Mouse (Mus musculus): Measurements from ENCODE around the gene Lmod2. TPM values are rescaled to one million over a fixed set of nuclear protein-coding genes. Genes with fewer than 3 reads are reported as not detected.

Gene Lmod2
- total and polyA plus RNA-seq, 3 experiments: 0.11 TPM; not detected in 2

DNA sequence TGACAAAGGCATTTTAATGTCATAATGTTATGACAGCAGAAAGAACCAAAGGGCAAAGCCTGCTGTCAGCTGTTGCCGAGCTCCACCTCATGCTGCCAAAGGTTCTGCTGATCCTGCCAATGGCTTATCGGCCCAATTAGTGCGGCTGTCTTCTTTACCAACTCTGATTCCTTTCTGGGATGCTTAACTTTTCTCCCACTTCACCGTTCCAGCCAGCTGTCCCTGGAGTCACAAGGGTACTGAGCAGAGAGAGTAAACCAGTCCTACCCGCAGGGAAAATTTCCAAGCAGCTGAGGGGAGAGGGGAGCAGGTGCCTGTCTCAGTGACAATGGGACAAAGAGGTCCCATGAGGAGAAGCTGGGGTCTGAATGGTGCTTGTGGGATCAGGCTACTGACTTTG is 2.1 kb downstream of the Lmod2 start:
- Histone ChIP-seq H3K36me3 (replicated peaks) (no peaks in the 10 kb centered on the region), H3K27me3 (ENCODE audit: insufficient read depth, low read length) (peaks cover 13% of the 10 kb centered on the region), H3K4me1 (ENCODE audit: insufficient read depth, low read depth, low read length) (no peaks in the 10 kb centered on the region), H3K9me3 (replicated peaks) (no peaks in the 10 kb centered on the region), H3K4me3 (ENCODE audit: low read depth, low read length) (no peak overlapping the region)
- TF ChIP-seq GATA1 (IDR thresholded peaks at IDR 0.05; ENCODE audit: borderline replicate concordance, low read length) (no peak), CTCF (IDR thresholded peaks at IDR 0.05; ENCODE audit: low read depth, low read length) (no peak), GATA2 (IDR thresholded peaks at IDR 0.05; ENCODE audit: borderline replicate concordance, low read depth, low read length) (no peak), POLR2AphosphoS5 (IDR thresholded peaks at IDR 0.05; ENCODE audit: insufficient replicate concordance, low read depth, low read length) (no peak), TAL1 (conservative IDR thresholded peaks at IDR 0.05; ENCODE audit: low read depth, low read length) (no peak)
- ATAC-seq (ENCODE audit: extremely low read depth, insufficient number of reproducible peaks, low FRiP score, poor library complexity, severe bottlenecking) (no peak), DNase-seq (ENCODE audit: low spot score) (no peak)

DNA sequence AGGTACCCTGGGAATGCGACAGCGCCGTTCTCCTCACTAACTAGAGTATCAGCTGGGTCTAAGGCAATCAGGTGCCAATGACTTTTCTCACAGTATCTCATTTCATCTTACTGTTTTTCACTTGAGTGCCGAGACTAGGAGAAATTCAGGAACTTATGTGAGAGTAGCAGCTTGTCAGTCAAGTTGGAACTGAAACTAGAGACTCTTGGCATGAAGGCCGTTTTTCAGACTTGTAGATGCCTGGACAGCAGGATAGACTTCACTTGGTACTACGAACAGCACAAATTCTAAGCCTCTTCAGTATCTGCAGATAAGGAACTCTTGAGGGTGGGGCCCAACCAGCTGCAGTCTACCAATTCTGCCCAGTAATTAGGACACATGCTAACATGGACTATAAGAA is 2.6 kb downstream of the Lmod2 start:
- no peak overlapping the region for H3K4me3 ChIP-seq (ENCODE audit: low read depth, low read length)
- no peaks in the 10 kb centered on the region for H3K36me3 ChIP-seq (replicated peaks)
- ATAC-seq (ENCODE audit: extremely low read depth, insufficient number of reproducible peaks, low FRiP score, poor library complexity, severe bottlenecking) (no peak), DNase-seq (ENCODE audit: low spot score) (no peak)
- no peak for TF ChIP-seq GATA2 (IDR thresholded peaks at IDR 0.05; ENCODE audit: borderline replicate concordance, low read depth, low read length)
- H3K9me3 ChIP-seq (replicated peaks): no peaks in the 10 kb centered on the region
- no peaks in the 10 kb centered on the region for H3K4me1 ChIP-seq (ENCODE audit: insufficient read depth, low read depth, low read length)
- peaks cover 13% of the 10 kb centered on the region for H3K27me3 ChIP-seq (ENCODE audit: insufficient read depth, low read length)

DNA sequence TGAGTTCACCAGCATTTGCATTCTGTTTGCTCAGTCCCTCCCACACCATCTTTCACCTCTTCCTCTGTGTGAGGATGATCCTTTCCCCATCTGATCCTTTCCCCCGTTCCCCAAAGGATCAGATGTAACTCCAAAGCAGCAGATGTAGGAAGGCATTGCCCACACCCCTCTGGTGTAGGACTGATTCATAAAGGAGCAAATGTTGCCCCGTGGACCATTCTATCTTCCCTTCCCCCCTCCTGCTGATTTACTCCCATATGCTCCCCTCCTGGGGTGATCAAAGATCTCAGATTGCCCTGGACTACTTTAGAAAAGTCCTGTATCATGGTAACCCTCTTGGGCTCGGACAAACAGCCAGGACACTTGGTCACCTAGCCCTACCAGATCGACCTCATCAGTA is 3.2 kb downstream of the Lmod2 start:
- Histone ChIP-seq H3K36me3 (replicated peaks) (no peaks in the 10 kb centered on the region), H3K4me1 (ENCODE audit: insufficient read depth, low read depth, low read length) (no peaks in the 10 kb centered on the region), H3K9me3 (replicated peaks) (no peaks in the 10 kb centered on the region), H3K27me3 (ENCODE audit: insufficient read depth, low read length) (peaks cover 13% of the 10 kb centered on the region), H3K4me3 (ENCODE audit: low read depth, low read length) (no peak overlapping the region)
- TF ChIP-seq GATA1 (IDR thresholded peaks at IDR 0.05; ENCODE audit: borderline replicate concordance, low read length): no peak
- TF ChIP-seq TAL1 (conservative IDR thresholded peaks at IDR 0.05; ENCODE audit: low read depth, low read length): no peak
- DNase-seq (ENCODE audit: low spot score) (no peak), ATAC-seq (ENCODE audit: extremely low read depth, insufficient number of reproducible peaks, low FRiP score, poor library complexity, severe bottlenecking) (no peak)

DNA sequence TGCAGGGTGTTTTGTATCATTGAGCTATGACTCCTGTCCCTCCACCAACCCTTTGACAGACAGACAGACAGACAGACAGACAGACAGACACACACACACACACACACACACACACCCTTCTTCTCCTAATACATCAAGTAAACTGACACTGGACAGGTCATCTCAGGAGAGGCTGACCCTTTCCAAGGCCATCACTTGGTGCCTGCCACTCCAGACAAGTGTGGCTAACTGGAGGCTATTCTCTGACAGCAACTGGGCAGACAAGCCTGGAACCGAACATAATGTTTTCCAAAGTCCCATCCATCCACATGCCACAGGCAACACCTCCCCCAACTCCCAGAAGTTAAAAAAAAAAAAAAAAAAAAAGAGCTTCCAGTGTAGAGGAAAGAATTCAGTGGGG is 4.1 kb downstream of the Lmod2 start:
- DNase-seq (ENCODE audit: low spot score) (no peak), ATAC-seq (ENCODE audit: extremely low read depth, insufficient number of reproducible peaks, low FRiP score, poor library complexity, severe bottlenecking) (no peak)
- Histone ChIP-seq H3K36me3 (replicated peaks) (no peaks in the 10 kb centered on the region), H3K9me3 (replicated peaks) (no peaks in the 10 kb centered on the region), H3K27me3 (ENCODE audit: insufficient read depth, low read length) (peaks cover 13% of the 10 kb centered on the region), H3K4me3 (ENCODE audit: low read depth, low read length) (no peak overlapping the region), H3K4me1 (ENCODE audit: insufficient read depth, low read depth, low read length) (no peaks in the 10 kb centered on the region)
- TF ChIP-seq TAL1 (conservative IDR thresholded peaks at IDR 0.05; ENCODE audit: low read depth, low read length): no peak
- TF ChIP-seq CTCF (IDR thresholded peaks at IDR 0.05; ENCODE audit: low read depth, low read length): no peak
- TF ChIP-seq POLR2AphosphoS5 (IDR thresholded peaks at IDR 0.05; ENCODE audit: insufficient replicate concordance, low read depth, low read length): no peak
- no peak for TF ChIP-seq GATA1 (IDR thresholded peaks at IDR 0.05; ENCODE audit: borderline replicate concordance, low read length)
- TF ChIP-seq GATA2 (IDR thresholded peaks at IDR 0.05; ENCODE audit: borderline replicate concordance, low read depth, low read length): no peak

DNA sequence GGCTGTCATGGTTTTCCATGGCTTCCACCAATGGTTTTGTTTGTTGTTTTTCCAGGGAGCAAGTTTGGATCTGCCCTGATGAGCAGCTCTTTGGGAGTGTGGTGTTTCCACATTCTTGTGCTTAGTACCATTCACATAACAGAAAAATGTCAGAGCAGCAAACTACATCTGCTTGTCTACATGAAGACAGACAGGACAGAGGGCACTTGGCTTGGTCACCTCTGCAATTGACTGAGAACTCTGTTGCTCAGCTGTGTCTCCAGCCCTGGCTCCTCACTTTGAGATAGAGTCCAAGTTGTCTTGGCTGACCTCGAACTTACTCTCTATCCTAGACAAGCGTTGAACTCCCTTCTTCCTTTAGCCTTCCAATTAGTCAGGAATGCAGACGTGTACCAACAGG is 4.8 kb downstream of the Lmod2 start:
- Histone ChIP-seq H3K9me3 (replicated peaks) (no peaks in the 10 kb centered on the region), H3K27me3 (ENCODE audit: insufficient read depth, low read length) (peaks cover 13% of the 10 kb centered on the region), H3K36me3 (replicated peaks) (no peaks in the 10 kb centered on the region), H3K4me1 (ENCODE audit: insufficient read depth, low read depth, low read length) (no peaks in the 10 kb centered on the region), H3K4me3 (ENCODE audit: low read depth, low read length) (no peak overlapping the region)
- no peak for DNase-seq (ENCODE audit: low spot score)
- no peak for TF ChIP-seq CTCF (IDR thresholded peaks at IDR 0.05; ENCODE audit: low read depth, low read length)
- no peak for TF ChIP-seq GATA2 (IDR thresholded peaks at IDR 0.05; ENCODE audit: borderline replicate concordance, low read depth, low read length)
- TF ChIP-seq GATA1 (IDR thresholded peaks at IDR 0.05; ENCODE audit: borderline replicate concordance, low read length): no peak
- TF ChIP-seq POLR2AphosphoS5 (IDR thresholded peaks at IDR 0.05; ENCODE audit: insufficient replicate concordance, low read depth, low read length): no peak
- TF ChIP-seq TAL1 (conservative IDR thresholded peaks at IDR 0.05; ENCODE audit: low read depth, low read length): no peak
- no peak for ATAC-seq (ENCODE audit: extremely low read depth, insufficient number of reproducible peaks, low FRiP score, poor library complexity, severe bottlenecking)

DNA sequence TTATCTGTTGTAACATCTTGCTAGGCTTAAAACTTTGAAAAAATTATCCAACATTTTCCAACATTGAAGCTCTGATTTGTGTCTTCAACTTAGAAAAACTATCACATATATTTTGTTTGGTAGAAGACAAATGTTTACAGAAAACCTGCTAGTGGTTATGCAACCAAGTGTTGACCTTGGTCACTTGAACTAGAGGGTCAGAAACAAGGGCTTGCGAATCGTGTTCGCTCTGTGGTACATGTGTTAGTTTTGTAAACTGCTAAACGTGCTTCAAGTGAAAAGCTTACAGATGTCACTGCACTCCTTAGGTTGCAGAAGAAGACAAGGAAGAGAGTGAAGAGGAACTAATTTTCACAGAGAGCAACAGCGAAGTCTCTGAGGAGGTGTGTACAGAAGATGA is 5.4 kb downstream of the Lmod2 start:
- Histone ChIP-seq H3K4me3 (ENCODE audit: low read depth, low read length) (no peak overlapping the region), H3K27me3 (ENCODE audit: insufficient read depth, low read length) (peaks cover 9% of the 10 kb centered on the region), H3K36me3 (replicated peaks) (no peaks in the 10 kb centered on the region), H3K9me3 (replicated peaks) (no peaks in the 10 kb centered on the region), H3K4me1 (ENCODE audit: insufficient read depth, low read depth, low read length) (no peaks in the 10 kb centered on the region)
- DNase-seq (ENCODE audit: low spot score) (no peak), ATAC-seq (ENCODE audit: extremely low read depth, insufficient number of reproducible peaks, low FRiP score, poor library complexity, severe bottlenecking) (no peak)
- TF ChIP-seq TAL1 (conservative IDR thresholded peaks at IDR 0.05; ENCODE audit: low read depth, low read length) (no peak), GATA1 (IDR thresholded peaks at IDR 0.05; ENCODE audit: borderline replicate concordance, low read length) (no peak), POLR2AphosphoS5 (IDR thresholded peaks at IDR 0.05; ENCODE audit: insufficient replicate concordance, low read depth, low read length) (no peak), GATA2 (IDR thresholded peaks at IDR 0.05; ENCODE audit: borderline replicate concordance, low read depth, low read length) (no peak), CTCF (IDR thresholded peaks at IDR 0.05; ENCODE audit: low read depth, low read length) (no peak)

DNA sequence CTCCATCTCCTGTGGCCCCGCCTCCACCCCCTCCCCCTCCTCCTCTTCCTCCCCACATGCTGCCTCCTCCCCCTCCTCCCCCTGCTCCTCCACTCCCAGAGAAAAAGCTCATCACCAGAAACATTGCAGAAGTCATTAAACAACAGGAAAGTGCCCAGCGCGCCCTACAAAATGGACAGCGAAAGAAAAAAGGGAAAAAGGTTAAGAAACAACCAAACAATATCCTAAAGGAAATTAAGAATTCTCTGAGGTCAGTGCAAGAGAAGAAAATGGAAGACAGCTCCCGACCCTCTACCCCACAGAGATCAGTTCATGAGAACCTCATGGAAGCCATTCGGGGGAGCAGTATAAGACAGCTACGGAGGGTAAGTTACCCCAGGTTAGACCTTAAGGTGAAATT is 6.7 kb downstream of the Lmod2 start:
- no peak for TF ChIP-seq POLR2AphosphoS5 (IDR thresholded peaks at IDR 0.05; ENCODE audit: insufficient replicate concordance, low read depth, low read length)
- no peak for TF ChIP-seq CTCF (IDR thresholded peaks at IDR 0.05; ENCODE audit: low read depth, low read length)
- TF ChIP-seq GATA2 (IDR thresholded peaks at IDR 0.05; ENCODE audit: borderline replicate concordance, low read depth, low read length): no peak
- no peak for TF ChIP-seq GATA1 (IDR thresholded peaks at IDR 0.05; ENCODE audit: borderline replicate concordance, low read length)
- TF ChIP-seq TAL1 (conservative IDR thresholded peaks at IDR 0.05; ENCODE audit: low read depth, low read length): no peak
- H3K27me3 ChIP-seq (ENCODE audit: insufficient read depth, low read length): peaks cover 9% of the 10 kb centered on the region
- H3K36me3 ChIP-seq (replicated peaks): no peaks in the 10 kb centered on the region
- DNase-seq (ENCODE audit: low spot score) (no peak), ATAC-seq (ENCODE audit: extremely low read depth, insufficient number of reproducible peaks, low FRiP score, poor library complexity, severe bottlenecking) (no peak)
- H3K9me3 ChIP-seq (replicated peaks): no peaks in the 10 kb centered on the region
- no peaks in the 10 kb centered on the region for H3K4me1 ChIP-seq (ENCODE audit: insufficient read depth, low read depth, low read length)
- no peak overlapping the region for H3K4me3 ChIP-seq (ENCODE audit: low read depth, low read length)
